Mouse (Mus musculus) E14TG2a.4 (cell line): ENCODE data around the gene Grip1.
A peak's percentile ranks its signal among the peaks of the same experiment; 100 is the strongest.
"Not testable (repeated sequence)": the region's sequence is repeated elsewhere in the genome, so short reads cannot be mapped to it uniquely, and the experiment has no call there.

Experiments used
- H3K27me3 ChIP-seq: 2 replicates; pipeline ENCODE4 v1.6.1; 2014; ENCODE audit warnings: low read length, control low read depth; ENCODE audit not compliant: insufficient read depth
- H3K36me3 ChIP-seq: 2 replicates; pipeline ENCODE4 v1.6.1; 2014; ENCODE audit warnings: low read length, control low read depth; ENCODE audit not compliant: insufficient read depth
- H3K4me1 ChIP-seq: replicated peaks from 2 replicates; pipeline ENCODE4 v1.6.1; 2014; ENCODE audit warnings: low read depth, low read length, control low read depth
- H3K4me3 ChIP-seq: replicated peaks from 2 replicates; pipeline ENCODE4 v1.5.1; 2014; ENCODE audit warnings: mild to moderate bottlenecking, low read length
- H3K9me3 ChIP-seq: 2 replicates; pipeline ENCODE4 v1.6.1; 2014; ENCODE audit warnings: low read length, control low read depth
- CTCF ChIP-seq: conservative IDR thresholded peaks from 2 replicates; pipeline ENCODE4 v1.5.1; 2014; ENCODE audit warnings: low read length
- NANOG ChIP-seq: IDR thresholded peaks from 2 replicates; pipeline ENCODE4 v1.6.1; 2014; ENCODE audit warnings: borderline replicate concordance, low read length, mixed read lengths
- POU5F1 ChIP-seq: IDR thresholded peaks from 2 replicates; pipeline ENCODE4 v1.6.1; 2014; ENCODE audit warnings: low read length, borderline replicate concordance

Grip1 gene

DNA sequence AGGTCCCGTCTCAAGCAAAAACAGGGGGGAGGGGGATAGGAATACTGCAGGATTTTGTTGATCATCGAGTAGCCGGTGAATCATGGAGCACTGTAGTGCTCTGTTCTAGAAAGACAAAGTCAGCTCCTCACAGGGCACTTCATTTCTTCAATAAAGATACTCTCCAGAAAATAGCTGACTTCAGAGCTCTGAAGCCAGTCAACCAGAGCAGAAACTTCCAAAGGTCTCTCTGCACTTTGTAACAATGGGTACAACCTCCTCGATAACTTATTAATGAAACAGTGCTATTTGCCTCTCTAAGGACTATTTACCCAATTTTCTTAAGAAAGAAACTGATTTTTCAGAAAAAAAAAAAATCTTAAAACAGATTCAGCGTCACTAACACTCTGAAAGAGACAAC is 642.1 kb downstream of the Grip1 start:
- Histone ChIP-seq H3K9me3 (no peaks in the 10 kb centered on the region), H3K4me1 (peaks cover 52% of the 10 kb centered on the region), H3K27me3 (no peaks in the 10 kb centered on the region), H3K36me3 (peaks cover 94% of the 10 kb centered on the region), H3K4me3 (no peak overlapping the region)
- TF ChIP-seq CTCF (no peak), NANOG (no peak)

DNA sequence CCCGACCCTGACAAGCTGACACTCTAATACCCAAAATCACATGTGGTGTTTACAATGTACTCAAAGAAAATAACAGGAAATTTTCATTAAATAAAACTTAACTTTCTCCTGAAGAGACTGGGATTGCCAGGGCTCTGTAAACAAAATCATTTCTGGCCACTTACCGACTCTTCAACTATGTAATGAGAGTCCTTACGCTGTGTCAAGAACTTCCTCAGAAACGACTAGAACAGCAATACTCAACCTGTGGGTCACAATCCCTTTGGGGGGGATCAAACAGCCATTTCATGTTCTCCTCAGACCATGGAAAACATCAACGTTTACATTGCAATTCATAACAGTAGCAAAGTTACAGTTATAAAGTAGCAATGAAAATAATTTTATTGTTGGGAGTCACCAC is 643.9 kb downstream of the Grip1 start:
- Histone ChIP-seq H3K4me1 (peaks cover 41% of the 10 kb centered on the region), H3K4me3 (no peak overlapping the region), H3K36me3 (peaks cover 93% of the 10 kb centered on the region), H3K9me3 (no peaks in the 10 kb centered on the region), H3K27me3 (no peaks in the 10 kb centered on the region)
- TF ChIP-seq CTCF (no peak), POU5F1 (no peak), NANOG (no peak)

DNA sequence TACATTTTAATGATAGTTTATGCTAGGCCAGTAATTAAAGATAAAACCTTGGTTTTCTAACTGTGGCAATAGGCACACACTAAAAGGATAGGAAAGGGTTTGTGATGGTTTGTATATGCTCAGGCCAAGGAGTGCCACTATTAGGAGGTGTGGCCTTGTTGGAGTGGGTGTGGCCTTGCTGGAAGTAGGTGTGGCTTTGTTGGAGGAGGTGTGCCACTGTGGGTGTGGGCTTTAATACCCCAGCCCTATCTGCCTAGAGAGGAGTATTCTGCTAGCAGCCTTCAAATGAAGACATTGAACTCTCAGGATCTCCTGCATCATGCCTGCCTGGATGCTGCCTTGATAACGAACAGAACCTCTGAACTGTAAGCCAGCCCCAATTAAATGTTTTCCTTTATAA is 647.2 kb downstream of the Grip1 start:
- TF ChIP-seq CTCF, result no peak
- no peak for TF ChIP-seq NANOG
- TF ChIP-seq POU5F1, result no peak
- peaks cover 94% of the 10 kb centered on the region for H3K36me3 ChIP-seq

DNA sequence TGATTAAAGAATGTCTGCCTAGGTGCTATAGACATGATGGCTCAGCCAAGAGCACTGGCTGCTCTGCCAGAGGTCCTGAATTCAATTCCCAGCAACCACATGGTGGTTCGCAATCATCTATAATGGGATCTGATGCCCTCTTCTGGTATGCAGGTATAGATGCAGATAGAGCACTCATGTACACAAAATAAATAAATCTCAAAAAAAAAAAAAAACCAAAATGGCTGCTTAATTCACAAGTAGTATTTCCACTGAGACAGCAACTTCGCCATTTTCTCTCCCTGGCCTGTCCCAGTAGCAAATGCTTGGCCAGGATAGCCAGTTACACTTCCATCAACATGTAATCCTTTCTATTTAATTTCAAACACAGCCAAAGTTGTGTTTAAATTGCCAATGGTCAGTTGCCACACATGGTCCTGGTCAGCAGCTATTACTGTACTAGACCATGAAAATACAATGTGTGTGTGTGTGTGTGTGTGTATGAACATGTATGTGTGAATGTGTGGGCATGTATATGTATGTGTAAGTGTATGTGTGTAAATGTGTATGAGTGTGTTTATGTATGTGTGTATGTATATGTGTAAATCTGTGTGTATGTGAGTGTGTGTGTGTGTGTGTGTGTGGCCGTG is 658.2 kb downstream of the Grip1 start:
- peaks cover 47% of the 10 kb centered on the region for H3K36me3 ChIP-seq
- H3K27me3 ChIP-seq, result no peaks in the 10 kb centered on the region
- peaks cover 40% of the 10 kb centered on the region for H3K4me1 ChIP-seq
- H3K9me3 ChIP-seq, result peaks cover 10% of the 10 kb centered on the region
- TF ChIP-seq NANOG, result no peak
- TF ChIP-seq CTCF, result 0 out of 2 replicates have a peak, but pooled peaks have one; percentile 2
- no peak for TF ChIP-seq POU5F1
- peak overlapping the region; percentile 94 for H3K4me3 ChIP-seq

More for the DNA sequence above, 647.2 kb downstream of the Grip1 start:
- no peaks in the 10 kb centered on the region for H3K27me3 ChIP-seq
- H3K9me3 ChIP-seq, result no peaks in the 10 kb centered on the region
- H3K4me3 ChIP-seq, result no peak overlapping the region
- H3K4me1 ChIP-seq, result peaks cover 52% of the 10 kb centered on the region

DNA sequence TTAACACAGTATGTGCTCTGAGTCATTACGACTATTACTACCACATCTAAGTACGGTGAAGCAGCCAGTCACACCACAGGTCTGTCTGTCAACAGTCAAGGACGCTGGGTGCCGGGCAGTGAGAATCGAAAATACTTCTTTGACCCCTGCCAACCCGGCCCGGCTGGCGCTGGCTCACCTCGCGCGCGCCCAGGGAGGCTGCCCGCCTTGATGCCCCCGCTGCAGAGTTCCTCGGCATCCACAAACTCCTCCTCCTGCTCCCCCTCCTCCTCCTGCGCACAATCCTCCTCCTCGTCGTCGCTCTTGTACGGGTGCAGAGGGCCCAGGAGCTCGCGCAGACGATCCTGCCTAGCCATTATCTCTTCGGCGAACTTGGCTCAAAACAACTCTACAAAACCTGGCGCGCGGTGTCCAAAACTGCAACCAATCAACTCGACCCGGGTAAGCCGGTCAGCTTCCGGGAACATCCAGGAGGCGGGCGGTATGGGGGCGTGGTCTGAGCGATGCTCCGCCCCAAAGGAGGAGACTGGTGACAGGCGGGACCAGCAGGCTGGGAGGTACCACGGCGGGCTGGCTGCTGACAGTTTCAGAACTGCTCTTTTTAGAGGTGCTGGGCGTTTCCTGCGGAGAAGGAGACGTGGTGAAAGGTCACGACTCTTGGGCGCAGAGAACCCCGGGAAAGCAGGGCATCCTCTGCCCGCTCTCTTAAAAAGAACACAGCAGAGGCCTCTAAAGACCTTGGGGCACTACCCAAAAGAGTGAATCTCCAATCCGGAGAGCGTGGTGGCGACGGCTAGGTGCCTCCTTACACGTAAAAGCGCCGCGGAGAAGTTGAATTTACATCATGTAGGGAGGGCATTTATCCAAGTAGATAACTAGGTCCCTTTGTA is 659.1 kb downstream of the Grip1 start, which contains the start of gene Helb:
Helb (minus strand) TSS at position 481 of the 890 bp plus-strand sequence.
- H3K36me3 ChIP-seq, result peaks cover 37% of the 10 kb centered on the region
- H3K9me3 ChIP-seq, result peaks cover 10% of the 10 kb centered on the region
- H3K27me3 ChIP-seq, result no peaks in the 10 kb centered on the region
- H3K4me1 ChIP-seq, result peaks cover 40% of the 10 kb centered on the region
- peak within 1 kb of the TSS; percentile 94 for H3K4me3 ChIP-seq
- TF ChIP-seq CTCF, result no peak
- no peak; the same call in 1 of the 2 replicates for TF ChIP-seq NANOG
- no peak for TF ChIP-seq POU5F1

DNA sequence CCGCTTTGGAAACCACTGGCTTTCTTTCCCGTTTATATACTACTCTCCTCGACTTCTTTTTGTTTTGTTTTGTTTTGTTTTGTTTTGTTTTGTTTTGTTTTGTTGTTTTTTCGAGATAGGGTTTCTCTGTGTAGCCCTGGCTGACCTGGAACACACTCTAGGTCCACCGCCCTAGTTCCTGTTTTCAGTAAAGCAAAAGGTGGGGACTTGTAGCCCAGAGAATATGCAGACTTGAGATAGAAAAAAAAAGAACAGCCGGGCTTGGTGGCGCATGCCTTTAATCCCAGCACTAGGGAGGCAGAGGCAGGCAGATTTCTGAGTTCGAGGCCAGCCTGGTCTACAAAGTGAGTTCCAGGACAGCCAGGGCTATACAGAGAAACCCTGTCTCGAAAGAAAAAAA is 659.9 kb downstream of the Grip1 start:
- not testable (repeated sequence) for H3K27me3 ChIP-seq, H3K9me3 ChIP-seq
- H3K4me3 ChIP-seq, result peak overlapping the region; percentile 94
- peaks cover 40% of the 10 kb centered on the region for H3K4me1 ChIP-seq
- peaks cover 30% of the 10 kb centered on the region for H3K36me3 ChIP-seq

DNA sequence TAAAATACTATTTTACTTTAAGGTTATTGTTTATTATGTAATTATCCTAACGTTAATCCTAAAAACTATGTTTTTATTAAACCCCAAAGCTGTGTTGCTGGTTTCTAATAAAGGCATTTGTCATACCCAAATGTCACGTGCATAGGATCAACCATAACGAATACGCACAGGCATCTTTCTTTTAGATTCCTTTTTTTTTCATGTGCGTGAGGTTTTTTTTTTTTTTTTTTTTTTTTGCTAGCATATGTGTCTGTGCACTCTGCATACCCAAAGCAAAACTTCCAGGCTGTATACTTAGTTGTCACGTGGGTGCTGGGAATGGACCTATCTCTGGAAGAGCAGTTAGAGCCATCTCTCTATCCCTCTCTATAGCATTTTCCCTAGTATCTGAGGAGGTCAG is 660.4 kb downstream of the Grip1 start:
- no peak for TF ChIP-seq CTCF
- no peak for TF ChIP-seq POU5F1
- no peak for TF ChIP-seq NANOG
- Histone ChIP-seq H3K36me3 (peaks cover 25% of the 10 kb centered on the region), H3K9me3 (peaks cover 10% of the 10 kb centered on the region), H3K4me1 (peaks cover 37% of the 10 kb centered on the region), H3K4me3 (peak overlapping the region; percentile 94), H3K27me3 (no peaks in the 10 kb centered on the region)

DNA sequence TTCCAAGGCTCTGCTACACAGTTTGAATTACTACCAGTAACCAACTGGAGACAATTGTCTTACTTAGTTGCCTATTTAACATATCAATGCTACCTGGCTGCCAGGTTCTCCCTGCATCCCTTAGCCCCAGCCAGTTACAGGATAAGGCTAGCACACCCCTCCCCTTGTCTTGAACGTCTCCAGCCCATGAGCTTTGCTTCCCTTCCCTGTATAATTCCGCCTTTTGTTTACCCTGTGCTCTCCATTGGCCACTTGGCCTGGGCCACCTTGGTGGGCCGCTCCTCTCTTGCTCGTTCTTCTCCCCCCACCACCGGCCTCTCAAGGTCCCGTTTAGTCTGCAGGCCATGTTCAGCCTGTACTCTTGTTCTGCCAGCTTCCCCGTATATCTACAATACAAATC is 660.9 kb downstream of the Grip1 start:
- TF ChIP-seq NANOG (0 out of 2 replicates have a peak, but pooled peaks have one; percentile 25), CTCF (no peak), POU5F1 (no peak; the same call in 1 of the 2 replicates)
- Histone ChIP-seq H3K4me3 (peak overlapping the region; percentile 94; the same call in 1 of the 2 replicates), H3K36me3 (peaks cover 20% of the 10 kb centered on the region), H3K9me3 (peaks cover 10% of the 10 kb centered on the region), H3K4me1 (peaks cover 37% of the 10 kb centered on the region), H3K27me3 (no peaks in the 10 kb centered on the region)

DNA sequence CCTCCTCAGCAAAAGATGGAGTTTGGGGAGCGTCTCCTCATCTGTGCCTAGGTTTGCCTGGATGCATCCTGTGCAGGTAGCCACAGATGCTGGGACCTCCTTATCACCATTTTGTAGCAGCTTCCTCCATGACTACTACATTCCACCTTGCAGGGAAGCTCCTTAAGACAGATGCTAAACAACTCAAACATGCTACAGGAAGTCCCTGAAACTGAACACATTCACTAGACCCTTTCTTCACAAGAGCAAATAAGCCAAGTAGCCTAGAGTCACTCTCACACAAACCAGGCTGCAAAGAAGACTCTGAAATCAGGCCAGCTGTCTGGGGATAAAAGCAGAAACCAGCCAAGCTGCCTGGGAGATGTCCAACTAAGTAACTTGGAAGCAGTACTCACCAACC is 661.6 kb downstream of the Grip1 start:
- TF ChIP-seq POU5F1, result no peak
- Histone ChIP-seq H3K4me3 (no peak overlapping the region; the same call in 1 of the 2 replicates), H3K4me1 (peaks cover 37% of the 10 kb centered on the region), H3K36me3 (peaks cover 12% of the 10 kb centered on the region), H3K9me3 (peaks cover 10% of the 10 kb centered on the region), H3K27me3 (no peaks in the 10 kb centered on the region)
